ENCODE assay signal across 12 mouse cellular contexts in genomic region chr7:141036624-141037023, GRCm38 (mm10). TPM values are rescaled to one million over a fixed set of nuclear protein-coding genes. Genes with fewer than 3 reads are reported as not detected.
"Had no signal": no experiment of that assay in that cellular context is flagged by ENCODE, and none has a peak within 500 bp of the region (broad histone marks: within the 10 kb centered on the region; RNA-seq: fewer than 3 reads in every experiment).

No protein-coding gene starts in this region.

RNA-seq across cellular contexts. Expression of gene Gm17387, which starts 7.7 kb away (rescaled TPM):
- total RNA-seq: forebrain, postnatal 0 days; gastrocnemius, adult 18-20 months; gastrocnemius, adult 2 months; gastrocnemius, adult 8-10 months; gastrocnemius, postnatal 10 days; gastrocnemius, postnatal 14 days; gastrocnemius, postnatal 25 days; gastrocnemius, postnatal 36 days; gastrocnemius, postnatal 4 days; heart, adult 18-20 months; heart, adult 2 months; heart, adult 8-10 months had no signal

RNA-seq across cellular contexts. Expression of gene Ifitm6, which starts 18.9 kb away (rescaled TPM):
- total RNA-seq: gastrocnemius, adult 18-20 months; gastrocnemius, adult 2 months; gastrocnemius, adult 8-10 months; gastrocnemius, postnatal 14 days; gastrocnemius, postnatal 25 days; gastrocnemius, postnatal 36 days; heart, adult 18-20 months had no signal

RNA-seq across cellular contexts. Expression of gene B4galnt4, which starts 24.3 kb away (rescaled TPM):
- total RNA-seq: gastrocnemius, adult 18-20 months; gastrocnemius, postnatal 25 days; heart, adult 18-20 months; heart, adult 8-10 months had no signal

RNA-seq across cellular contexts. Expression of gene Pkp3, which starts 41.4 kb away (rescaled TPM):
- total RNA-seq: forebrain, postnatal 0 days; gastrocnemius, adult 18-20 months; gastrocnemius, adult 2 months; gastrocnemius, adult 8-10 months; gastrocnemius, postnatal 10 days; gastrocnemius, postnatal 14 days had no signal
